Mouse (Mus musculus) brain, embryonic 14.5 days (tissue): ENCODE measurements around the gene Med13l.

Source experiments
- CTCF ChIP-seq: fragments of 200-500 bp; IDR thresholded peaks from 2 replicates; pipeline ENCODE4 v1.5.1; 2012; ENCODE audit warnings: inconsistent platforms, mild to moderate bottlenecking, moderate library complexity, borderline replicate concordance; ENCODE audit not compliant: insufficient read depth, insufficient read length; ENCODE audit errors: extremely low read depth
- POLR2A ChIP-seq: fragments of 200-500 bp; IDR thresholded peaks from 2 replicates; pipeline ENCODE4 v1.6.1; 2012; ENCODE audit warnings: mild to moderate bottlenecking, inconsistent platforms, borderline replicate concordance; ENCODE audit not compliant: poor library complexity, insufficient read depth, insufficient read length, severe bottlenecking; ENCODE audit errors: extremely low read depth

- TF ChIP-seq POLR2A (no peak), CTCF (no peak)
These were observed 113.4 kb downstream of the Med13l start for GRCm38 (mm10) chr5:118673859-118674258.
